Mouse (Mus musculus): ENCODE results near the gene Adamts20.

Gene Adamts20

GRCm38 (mm10) chr15:94246669-94247068 is 218.5 kb downstream of the Adamts20 start:
- DNase-seq = no peak

- DNase-seq = no peak
Measured at GRCm38 (mm10) chr15:94244336-94244735, 220.9 kb downstream of the Adamts20 start.

- DNase-seq = no peak
Measured at GRCm38 (mm10) chr15:94242133-94242532, 223.1 kb downstream of the Adamts20 start.

- peak in 1 of 2 experiments; percentile 37 for DNase-seq
Measured at GRCm38 (mm10) chr15:94239637-94240036, 225.6 kb downstream of the Adamts20 start.

GRCm38 (mm10) chr15:94239127-94239526 is 226.1 kb downstream of the Adamts20 start:
- no peak for DNase-seq

- DNase-seq = no peak
Measured at GRCm38 (mm10) chr15:94238058-94238876, 227.0 kb downstream of the Adamts20 start.

- no peak for DNase-seq
Measured at GRCm38 (mm10) chr15:94236726-94237125, 228.5 kb downstream of the Adamts20 start.

GRCm38 (mm10) chr15:94236121-94236520 is 229.1 kb downstream of the Adamts20 start:
- DNase-seq = no peak

- no peak for DNase-seq
Measured at GRCm38 (mm10) chr15:94235190-94235589, 230.0 kb downstream of the Adamts20 start.

- no peak for DNase-seq
Measured at GRCm38 (mm10) chr15:94231246-94231645, 234.0 kb downstream of the Adamts20 start.

GRCm38 (mm10) chr15:94227388-94227787 is 237.8 kb downstream of the Adamts20 start:
- no peak for DNase-seq

- no peak for DNase-seq
Measured at GRCm38 (mm10) chr15:94223101-94223500, 242.1 kb downstream of the Adamts20 start.

GRCm38 (mm10) chr15:94220686-94221085 is 244.5 kb downstream of the Adamts20 start:
- peak in 1 of 2 experiments; percentile 49 for DNase-seq

Data from cerebellum, postnatal 14 days (tissue).